Mouse (Mus musculus) heart, embryonic 16.5 days (tissue): ENCODE data around the gene Baiap2l2. TPM values are rescaled to one million over a fixed set of nuclear protein-coding genes. Genes with fewer than 3 reads are reported as not detected.
"Not testable (repeated sequence)": the region's sequence is repeated elsewhere in the genome, so short reads cannot be mapped to it uniquely, and the experiment has no call there.

ENCODE experiments used
- ATAC-seq: fragments of 200-750 bp; cut with Nextera tagmentation; replicated peaks from 2 replicates; pipeline ENCODE4 v1.8.0; 2017; ENCODE audit warnings: moderate number of reproducible peaks; ENCODE audit not compliant: insufficient read depth, low FRiP score; ENCODE audit errors: extremely low read depth
- H3K27ac ChIP-seq: fragments of 300-500 bp; sonication (generic); 2 replicates; pipeline ENCODE4 v1.5.1; 2014; ENCODE audit warnings: mild to moderate bottlenecking, low read length, control low read depth, moderate library complexity
- H3K27me3 ChIP-seq: fragments of 300-500 bp; sonication (generic); 2 replicates; pipeline ENCODE4 v1.6.1; 2014; ENCODE audit warnings: low read length, mixed read lengths; ENCODE audit not compliant: control insufficient read depth, insufficient read depth
- H3K36me3 ChIP-seq: fragments of 300-500 bp; sonication (generic); 2 replicates; pipeline ENCODE4 v1.6.1; 2014; ENCODE audit not compliant: control insufficient read depth, insufficient read depth
- H3K4me1 ChIP-seq: fragments of 300-500 bp; sonication (generic); 2 replicates; pipeline ENCODE4 v1.6.1; 2014; ENCODE audit warnings: low read length, mixed read lengths; ENCODE audit not compliant: control insufficient read depth, insufficient read depth
- H3K4me2 ChIP-seq: fragments of 300-500 bp; sonication (generic); 2 replicates; pipeline ENCODE4 v1.6.1; 2014; ENCODE audit warnings: low read depth, mild to moderate bottlenecking, control low read depth, low read length
- H3K4me3 ChIP-seq: fragments of 300-500 bp; sonication (generic); 2 replicates; pipeline ENCODE4 v1.5.1; 2014; ENCODE audit warnings: mild to moderate bottlenecking, control low read depth, low read length
- H3K9ac ChIP-seq: fragments of 300-500 bp; sonication (generic); 2 replicates; pipeline ENCODE4 v1.6.1; 2014; ENCODE audit warnings: low read length, control low read depth
- H3K9me3 ChIP-seq: fragments of 300-500 bp; sonication (generic); replicated peaks from 2 replicates; pipeline ENCODE4 v1.6.1; 2016; ENCODE audit warnings: low read length; ENCODE audit not compliant: control insufficient read depth
- whole genome bisulfite sequencing: fragments of 180-500 bp; shearing (Covaris S2); extraction: QIAGEN DNeasy Blood & Tissue Kit; methylation state at CpG from one replicate; pipeline ENCODE4 v1.1.7; 2014; 5-methylcytosine and 5-hydroxymethylcytosine counted together
- polyA plus RNA-seq: library from polyadenylated mRNA; unstranded; fragments of >200 nt; fragmentation: Nextera tagmentation; extraction: Ambion mirVana; gene quantifications from 2 replicates; pipeline ENCODE4 v1.2.1, GENCODE M21; 2015

Baiap2l2 gene
- polyA plus RNA-seq, 1 experiment from 2014 or later, result 17.3 TPM

DNA sequence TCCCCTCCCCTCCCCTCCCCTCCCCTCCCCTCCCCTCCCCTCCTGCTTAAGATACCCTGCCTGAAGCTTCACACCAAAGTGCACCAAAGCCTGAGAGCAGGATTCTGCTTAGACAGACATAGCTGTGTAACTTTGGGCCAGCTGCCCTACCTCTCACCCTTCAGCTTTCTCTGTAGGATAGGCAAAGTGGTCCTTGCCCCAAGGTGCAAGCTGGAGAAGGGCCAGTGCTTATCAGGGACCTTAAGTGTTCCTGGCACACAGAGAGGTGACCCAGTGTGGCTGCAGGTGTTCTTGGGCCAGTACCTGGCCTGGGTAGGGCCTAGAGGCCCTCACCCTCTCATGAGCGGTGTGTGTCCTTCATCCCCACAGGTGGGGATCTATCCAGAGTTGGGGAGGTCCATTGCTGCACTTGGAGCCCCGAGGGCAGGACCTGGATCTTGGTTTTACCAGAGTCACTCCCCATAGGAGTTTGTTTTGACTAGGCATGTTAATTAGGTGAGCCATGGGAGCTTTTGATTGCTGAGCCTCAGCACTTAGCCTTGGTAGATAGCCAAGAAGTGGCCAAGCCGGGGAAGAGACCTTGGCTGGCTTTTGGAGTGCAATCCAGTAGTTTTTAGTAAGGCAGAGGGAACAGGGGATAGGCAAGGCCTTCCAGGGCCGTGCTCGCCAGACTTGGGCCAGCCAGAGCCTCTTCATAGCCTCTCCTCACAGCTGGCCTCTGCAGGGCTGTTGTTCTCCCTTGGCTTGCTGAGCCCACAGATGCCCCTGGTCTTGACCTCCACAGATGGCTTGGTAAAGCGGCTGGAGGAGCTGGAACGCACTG, 41.1 kb downstream of the Baiap2l2 start:
- H3K4me3 ChIP-seq, result no peak overlapping the region
- peak overlapping the region; percentile 47 for H3K9ac ChIP-seq
- H3K9me3 ChIP-seq, result peaks cover 2% of the 10 kb centered on the region; the same call in 1 of the 2 replicates
- H3K36me3 ChIP-seq, result peaks cover 51% of the 10 kb centered on the region
- peaks cover 24% of the 10 kb centered on the region for H3K4me1 ChIP-seq
- H3K27ac ChIP-seq, result peak overlapping the region; percentile 98
- H3K4me2 ChIP-seq, result no peak overlapping the region
- 56% methylated on average over 7 of the region's 7 CpGs for WGBS
- no peaks in the 10 kb centered on the region for H3K27me3 ChIP-seq
- no peak for ATAC-seq

DNA sequence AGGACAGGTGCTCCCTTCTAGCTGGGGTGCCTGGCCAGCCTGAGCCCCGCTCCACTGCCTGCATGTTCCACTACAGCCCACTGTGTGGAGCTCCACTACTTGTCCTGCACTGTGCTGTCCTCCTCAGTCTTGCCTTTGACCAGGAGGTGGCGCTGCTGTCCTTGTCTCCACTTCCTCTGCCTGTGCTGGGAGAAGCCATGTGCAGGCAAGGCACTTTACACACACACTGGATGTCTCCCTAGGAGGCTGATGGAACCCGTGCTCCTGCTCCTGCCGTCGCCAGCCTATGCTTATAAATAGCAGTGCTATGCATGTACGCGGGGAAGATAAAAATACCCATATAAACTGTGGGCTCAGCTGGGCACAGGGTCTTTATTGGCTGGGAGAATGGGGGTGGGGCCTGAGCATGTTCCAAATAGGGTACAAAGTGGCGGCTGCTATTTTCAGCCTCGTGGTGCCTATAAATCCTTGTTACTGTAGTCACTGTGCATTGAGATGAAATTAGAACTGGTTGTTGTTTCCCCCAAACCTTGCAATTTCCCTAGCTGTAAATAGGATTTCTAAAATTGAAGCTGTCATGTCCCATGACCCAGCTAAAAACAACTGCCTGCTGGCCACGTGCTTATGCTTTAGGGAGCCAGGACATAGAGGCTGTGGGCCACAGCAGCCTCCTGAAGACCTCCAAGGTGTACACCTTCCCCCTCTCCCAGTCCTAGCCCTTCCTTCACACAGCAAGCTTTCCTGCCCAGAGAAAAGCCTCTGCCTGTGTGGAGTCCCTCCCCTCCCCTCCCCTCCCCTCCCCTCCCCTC, 41.9 kb downstream of the Baiap2l2 start:
- H3K27ac ChIP-seq, result peak overlapping the region; percentile 98
- peak overlapping the region; percentile 63 for H3K9ac ChIP-seq
- peak overlapping the region; percentile 40; the same call in 1 of the 2 replicates for H3K4me2 ChIP-seq
- peaks cover 2% of the 10 kb centered on the region; the same call in 1 of the 2 replicates for H3K9me3 ChIP-seq
- peaks cover 24% of the 10 kb centered on the region for H3K4me1 ChIP-seq
- 8% methylated on average over 10 of the region's 10 CpGs for WGBS
- no peaks in the 10 kb centered on the region for H3K27me3 ChIP-seq
- no peak overlapping the region for H3K4me3 ChIP-seq
- ATAC-seq, result peak; percentile 94
- H3K36me3 ChIP-seq, result peaks cover 47% of the 10 kb centered on the region

GRCm38 (mm10) chr15:79242574-79243233, 42.6 kb downstream of the Baiap2l2 start:
- peaks cover 2% of the 10 kb centered on the region; the same call in 1 of the 2 replicates for H3K9me3 ChIP-seq
- peak; percentile 8; the same call in 1 of the 2 replicates for ATAC-seq
- H3K4me3 ChIP-seq, result no peak overlapping the region
- H3K27ac ChIP-seq, result peak overlapping the region; percentile 88
- H3K4me2 ChIP-seq, result no peak overlapping the region
- peaks cover 24% of the 10 kb centered on the region for H3K4me1 ChIP-seq
- peak overlapping the region; percentile 48; the same call in 1 of the 2 replicates for H3K9ac ChIP-seq
- 58% methylated on average over 13 of the region's 13 CpGs for WGBS
- peaks cover 45% of the 10 kb centered on the region for H3K36me3 ChIP-seq
- no peaks in the 10 kb centered on the region for H3K27me3 ChIP-seq

- H3K36me3 ChIP-seq, result peaks cover 33% of the 10 kb centered on the region
- H3K4me1 ChIP-seq, result peaks cover 16% of the 10 kb centered on the region
- no peak overlapping the region for H3K4me3 ChIP-seq
- peaks cover 2% of the 10 kb centered on the region; the same call in 1 of the 2 replicates for H3K9me3 ChIP-seq
- H3K9ac ChIP-seq, result no peak overlapping the region
- H3K27me3 ChIP-seq, result no peaks in the 10 kb centered on the region
- no peak overlapping the region for H3K27ac ChIP-seq
- H3K4me2 ChIP-seq, result no peak overlapping the region
- ATAC-seq, result no peak
- WGBS, result 75% methylated on average over 6 of the region's 6 CpGs
These were observed 47.3 kb downstream of the Baiap2l2 start for GRCm38 (mm10) chr15:79238036-79238435.

- 34% methylated on average over 9 of the region's 9 CpGs for WGBS
- Histone ChIP-seq H3K27ac (peak overlapping the region; percentile 50), H3K4me2 (no peak overlapping the region), H3K9me3 (no peaks in the 10 kb centered on the region), H3K4me1 (peaks cover 11% of the 10 kb centered on the region), H3K36me3 (peaks cover 26% of the 10 kb centered on the region), H3K4me3 (no peak overlapping the region), H3K27me3 (no peaks in the 10 kb centered on the region), H3K9ac (no peak overlapping the region)
- ATAC-seq, result peak; percentile 71
These were observed 50.1 kb downstream of the Baiap2l2 start for GRCm38 (mm10) chr15:79235268-79235667.

GRCm38 (mm10) chr15:79229058-79229821, 56.1 kb downstream of the Baiap2l2 start, which contains the start of the genes Pick1 and Gm49486:
Gene Pick1 (plus strand): TSS chr15:79229173.
Gene Gm49486 (plus strand): TSS chr15:79229391.
- Histone ChIP-seq H3K4me1 (peaks cover 8% of the 10 kb centered on the region), H3K36me3 (peaks cover 9% of the 10 kb centered on the region; the same call in 1 of the 2 replicates), H3K9me3 (no peaks in the 10 kb centered on the region), H3K27me3 (no peaks in the 10 kb centered on the region), H3K4me3 (peak within 1 kb of the TSS; percentile 89), H3K4me2 (peak within 1 kb of the TSS; percentile 99), H3K27ac (peak within 1 kb of the TSS; percentile 98), H3K9ac (peak within 1 kb of the TSS; percentile 94)
- ATAC-seq, result peak; percentile 76
- WGBS, result under 1% methylated on average over 51 of the region's 51 CpGs

GRCm38 (mm10) chr15:79225780-79226179, 59.6 kb downstream of the Baiap2l2 start:
- not testable (repeated sequence) for H3K27ac ChIP-seq, H3K9me3 ChIP-seq, H3K9ac ChIP-seq, H3K36me3 ChIP-seq, ATAC-seq, H3K4me2 ChIP-seq, H3K4me1 ChIP-seq, H3K4me3 ChIP-seq, H3K27me3 ChIP-seq
- 63% methylated on average over 2 of the region's 2 CpGs for WGBS

DNA sequence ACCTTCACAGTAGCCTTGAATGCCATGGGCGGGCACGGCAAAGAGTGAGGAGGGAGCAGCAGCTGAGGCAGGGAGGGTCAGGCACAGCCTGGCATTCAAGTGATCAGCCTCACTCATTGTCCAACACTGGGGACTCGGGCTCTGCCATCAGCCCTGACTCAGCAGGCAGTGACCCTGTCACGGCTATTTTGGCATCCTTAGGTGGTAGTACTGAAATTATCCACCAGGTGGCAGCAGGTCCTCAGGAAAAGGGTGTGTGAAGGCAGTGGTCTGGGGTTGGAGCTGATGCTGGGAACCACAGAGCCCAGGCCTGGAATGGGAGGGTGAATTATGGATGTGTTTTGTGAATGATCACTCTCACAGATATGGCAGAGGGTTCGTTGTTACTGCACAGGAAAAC, 60.7 kb downstream of the Baiap2l2 start:
- Histone ChIP-seq H3K4me2 (no peak overlapping the region), H3K27ac (no peak overlapping the region), H3K4me1 (peaks cover 6% of the 10 kb centered on the region), H3K9me3 (no peaks in the 10 kb centered on the region), H3K9ac (no peak overlapping the region), H3K36me3 (no peaks in the 10 kb centered on the region), H3K4me3 (no peak overlapping the region), H3K27me3 (no peaks in the 10 kb centered on the region)
- 11% methylated on average over 5 of the region's 5 CpGs for WGBS
- 0 out of 2 replicates have a peak, but pooled peaks have one; percentile 8 for ATAC-seq
